Mouse (Mus musculus): ENCODE measurements at regions not wholly inside any gene's neighbourhood (a gene's known extent, or its start where the extent isn't known, plus 50 kb on each side); places are given as distances from the start of the nearest gene placed in this dataset.
"Not testable (repeated sequence)": the region's sequence is repeated elsewhere in the genome, so short reads cannot be mapped to it uniquely, and the experiment has no call there.

GRCm38 (mm10) chr7:57881055-57881454 is 371.2 kb upstream of the Gabra5 start:
- not testable (repeated sequence) for H3K4me1 ChIP-seq (ENCODE audit: insufficient read depth, low read depth, low read length); DNase-seq (ENCODE audit: low spot score); H3K36me3 ChIP-seq (replicated peaks); H3K9me3 ChIP-seq (replicated peaks); H3K4me3 ChIP-seq (ENCODE audit: low read depth, low read length); H3K27me3 ChIP-seq (ENCODE audit: insufficient read depth, low read length)
- peak; percentile 98 for ATAC-seq (ENCODE audit: extremely low read depth, insufficient number of reproducible peaks, low FRiP score, poor library complexity, severe bottlenecking)
